Mouse (Mus musculus) small intestine, adult 2 months (tissue): ENCODE results near the gene Rassf4. TPM values are rescaled to one million over a fixed set of nuclear protein-coding genes. Genes with fewer than 3 reads are reported as not detected.

Source experiments
- H3K27ac ChIP-seq: fragments of 200-500 bp; 2 replicates; pipeline ENCODE4 v1.5.1; 2012; ENCODE audit warnings: low read depth, low read length, control low read depth, inconsistent platforms; ENCODE audit not compliant: insufficient read depth
- H3K27me3 ChIP-seq: fragments of 200-500 bp; 2 replicates; pipeline ENCODE4 v1.6.1; 2012; ENCODE audit warnings: mild to moderate bottlenecking, moderate library complexity, low read length, inconsistent platforms; ENCODE audit not compliant: control insufficient read depth, insufficient read depth
- H3K36me3 ChIP-seq: fragments of 200-500 bp; 2 replicates; pipeline ENCODE4 v1.6.1; 2012; ENCODE audit warnings: mild to moderate bottlenecking, low read length, control low read depth, inconsistent platforms; ENCODE audit not compliant: control insufficient read depth, insufficient read depth
- H3K4me1 ChIP-seq: fragments of 200-500 bp; 2 replicates; pipeline ENCODE4 v1.6.1; 2012; ENCODE audit warnings: low read length, inconsistent platforms, mixed read lengths; ENCODE audit not compliant: control insufficient read depth, insufficient read depth, insufficient read length
- H3K4me3 ChIP-seq: fragments of 200-500 bp; 2 replicates; pipeline ENCODE4 v1.5.1; 2012; ENCODE audit warnings: low read depth, mild to moderate bottlenecking, control low read depth, inconsistent platforms, low read length, moderate library complexity
- CTCF ChIP-seq: fragments of 200-500 bp; IDR thresholded peaks from 2 replicates; pipeline ENCODE4 v1.5.1; 2012; ENCODE audit warnings: low read depth, mild to moderate bottlenecking, control low read depth, inconsistent platforms, low read length, moderate library complexity, mixed read lengths; ENCODE audit not compliant: insufficient replicate concordance, insufficient read length; ENCODE audit errors: extremely low read depth
- POLR2A ChIP-seq: fragments of 200-500 bp; IDR thresholded peaks from 2 replicates; pipeline ENCODE4 v1.6.1; 2012; ENCODE audit warnings: low read depth, mild to moderate bottlenecking, control low read depth, inconsistent platforms, low read length, moderate library complexity
- WGBS: fragments of 180-500 bp; shearing (Covaris S2); methylation state at CpG from one replicate; pipeline ENCODE4 v1.1.7; 2018; 5-methylcytosine and 5-hydroxymethylcytosine counted together
- polyA plus RNA-seq: library from polyadenylated mRNA; depleted of rRNA; stranded (reverse); fragments of >200 nt; gene quantifications from 2 replicates; pipeline ENCODE4 v1.2.3, GENCODE M21; 2012

The Rassf4 gene
- polyA plus RNA-seq, 1 experiment = 4.4 TPM

DNA sequence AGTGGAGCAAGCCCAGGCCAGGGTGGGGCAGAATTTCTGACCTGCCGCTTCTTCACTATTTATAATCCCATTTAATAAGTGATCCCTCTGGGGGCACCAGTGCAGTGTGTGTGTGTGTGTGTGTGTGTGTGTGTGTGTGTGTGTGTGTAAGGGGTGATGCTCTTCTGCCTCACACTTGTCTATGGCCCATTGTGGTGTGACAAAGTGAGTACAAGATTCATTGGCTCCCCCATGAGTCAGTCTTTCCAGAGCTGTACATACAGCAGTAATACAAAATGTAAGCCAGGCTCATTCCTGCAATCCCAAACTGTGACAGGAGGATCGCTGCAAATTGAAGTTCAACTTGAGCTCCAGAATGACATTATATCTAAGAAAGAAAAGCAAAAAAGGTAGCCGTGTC is 8.9 kb downstream of the Rassf4 start:
- no peak overlapping the region for H3K4me3 ChIP-seq
- no peak for TF ChIP-seq CTCF
- TF ChIP-seq POLR2A = no peak
- no peaks in the 10 kb centered on the region for H3K27me3 ChIP-seq
- no peaks in the 10 kb centered on the region for H3K36me3 ChIP-seq
- WGBS = 83% methylated on average over 3 of the region's 3 CpGs
- H3K27ac ChIP-seq = no peak overlapping the region
- H3K4me1 ChIP-seq = peaks cover 4% of the 10 kb centered on the region; the same call in 1 of the 2 replicates

DNA sequence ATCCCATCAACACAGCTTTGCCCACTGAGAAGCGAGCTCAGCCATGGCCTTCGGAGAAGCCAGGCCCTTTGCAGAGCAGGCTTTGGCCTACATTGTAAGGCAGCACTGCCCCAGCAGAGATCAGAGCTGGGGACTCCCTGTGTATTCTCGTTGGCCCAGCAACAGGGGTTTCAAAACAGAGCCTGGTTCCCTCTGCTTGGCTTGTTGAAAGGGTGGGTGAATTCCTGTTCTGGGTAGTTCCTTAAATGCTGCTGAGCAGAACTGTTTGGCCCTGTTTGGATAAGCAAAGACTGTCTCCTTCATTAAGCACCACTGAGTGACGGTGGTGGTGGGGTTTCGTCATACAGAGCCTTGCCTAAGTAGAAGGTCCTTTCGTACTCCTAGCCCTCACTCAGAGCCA is 9.7 kb downstream of the Rassf4 start:
- 78% methylated on average over 6 of the region's 6 CpGs for WGBS
- TF ChIP-seq CTCF (no peak), POLR2A (no peak)
- peaks cover 2% of the 10 kb centered on the region; the same call in 1 of the 2 replicates for H3K4me1 ChIP-seq
- no peaks in the 10 kb centered on the region for H3K36me3 ChIP-seq
- no peaks in the 10 kb centered on the region for H3K27me3 ChIP-seq
- no peak overlapping the region for H3K4me3 ChIP-seq
- H3K27ac ChIP-seq = peak overlapping the region; percentile 9; the same call in 1 of the 2 replicates

DNA sequence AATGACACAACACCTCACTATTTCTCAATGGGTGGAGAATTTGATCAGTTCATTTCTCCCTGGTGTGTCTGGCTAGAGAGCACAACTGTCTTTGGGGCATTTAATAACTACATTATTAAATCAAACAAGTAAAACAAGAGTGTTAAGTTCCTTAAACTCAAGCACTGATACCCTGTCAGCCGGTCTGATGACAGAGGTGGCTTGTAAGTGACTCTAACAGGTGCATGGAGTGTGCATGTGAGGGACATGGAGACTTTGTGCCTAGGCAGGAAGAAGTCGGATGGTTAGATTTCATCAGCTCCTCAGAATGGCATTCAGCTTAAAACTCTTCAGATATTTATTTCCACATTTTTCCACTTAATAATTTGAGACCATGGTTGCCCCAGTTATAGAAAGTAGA is 10.4 kb downstream of the Rassf4 start:
- H3K27ac ChIP-seq = no peak overlapping the region
- H3K36me3 ChIP-seq = no peaks in the 10 kb centered on the region
- 80% methylated on average over 2 of the region's 2 CpGs for WGBS
- H3K4me1 ChIP-seq = no peaks in the 10 kb centered on the region
- no peak overlapping the region for H3K4me3 ChIP-seq
- TF ChIP-seq POLR2A (no peak), CTCF (no peak)
- no peaks in the 10 kb centered on the region for H3K27me3 ChIP-seq

DNA sequence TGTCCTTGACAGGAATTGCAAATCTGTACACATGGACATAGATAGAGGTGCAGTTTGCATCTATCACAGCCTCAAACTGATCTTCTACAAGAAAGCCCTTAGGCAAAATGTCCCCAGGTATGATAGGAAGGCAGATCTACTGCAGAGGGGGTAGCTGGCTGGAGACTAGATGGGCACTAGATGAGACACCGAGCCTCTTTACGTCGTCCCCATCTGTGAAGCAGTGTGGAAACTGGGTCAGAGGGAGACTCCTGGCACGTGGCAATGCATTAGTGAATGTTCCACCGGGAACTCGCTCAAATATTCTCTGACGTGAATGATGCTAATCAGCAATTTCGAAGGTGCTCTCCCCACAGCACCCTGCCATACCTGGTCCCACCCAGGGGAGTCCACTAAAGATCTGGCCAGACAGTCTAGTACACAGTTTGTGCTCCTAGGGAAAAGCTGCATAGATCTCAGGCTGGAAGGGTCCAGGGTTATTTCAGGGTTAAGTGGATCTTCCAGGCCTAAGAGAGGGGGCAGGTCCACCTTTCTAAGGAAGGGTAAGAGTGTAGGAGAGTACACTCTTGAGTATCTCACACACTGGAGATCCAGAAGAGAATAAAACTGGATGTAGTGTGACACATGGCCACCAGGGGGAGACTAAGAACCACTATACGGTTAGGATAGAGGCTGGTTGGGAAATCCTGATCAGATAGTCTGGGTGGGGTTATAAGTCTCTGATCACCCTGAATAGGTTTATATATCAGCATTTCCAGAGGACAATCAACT is 19.9 kb downstream of the Rassf4 start:
- peaks cover 2% of the 10 kb centered on the region; the same call in 1 of the 2 replicates for H3K4me1 ChIP-seq
- no peak overlapping the region for H3K4me3 ChIP-seq
- peak; percentile 5; the same call in 1 of the 2 replicates for TF ChIP-seq CTCF
- TF ChIP-seq POLR2A = no peak
- 62% methylated on average over 9 of the region's 9 CpGs for WGBS
- no peak overlapping the region for H3K27ac ChIP-seq
- H3K36me3 ChIP-seq = 0 out of 2 replicates have a peak, but pooled peaks cover 3% of the 10 kb centered on the region
- no peaks in the 10 kb centered on the region for H3K27me3 ChIP-seq

DNA sequence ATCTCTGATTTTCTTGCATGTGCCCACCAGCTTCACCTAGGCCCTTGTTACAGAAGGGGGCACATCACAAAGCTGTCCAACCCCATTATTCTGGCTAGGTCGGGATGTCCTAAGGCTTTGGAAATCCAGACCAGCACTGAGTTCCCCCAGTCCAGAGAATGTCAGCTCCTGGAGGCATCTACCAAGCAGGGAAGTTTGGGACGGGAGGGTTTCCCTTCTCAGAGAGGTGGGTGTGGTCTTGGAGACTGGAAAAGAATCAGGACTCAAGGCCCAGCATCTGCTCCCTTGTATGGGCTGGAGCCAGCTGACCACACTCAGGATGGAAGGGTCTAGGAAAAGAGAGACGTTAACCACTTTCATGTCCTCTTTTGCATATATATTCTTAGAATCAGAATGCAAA is 20.6 kb downstream of the Rassf4 start:
- Histone ChIP-seq H3K27ac (no peak overlapping the region), H3K36me3 (0 out of 2 replicates have a peak, but pooled peaks cover 2% of the 10 kb centered on the region), H3K4me1 (peaks cover 2% of the 10 kb centered on the region; the same call in 1 of the 2 replicates), H3K4me3 (no peak overlapping the region), H3K27me3 (no peaks in the 10 kb centered on the region)
- TF ChIP-seq POLR2A = no peak
- TF ChIP-seq CTCF = no peak
- WGBS = 84% methylated on average over 3 of the region's 3 CpGs

DNA sequence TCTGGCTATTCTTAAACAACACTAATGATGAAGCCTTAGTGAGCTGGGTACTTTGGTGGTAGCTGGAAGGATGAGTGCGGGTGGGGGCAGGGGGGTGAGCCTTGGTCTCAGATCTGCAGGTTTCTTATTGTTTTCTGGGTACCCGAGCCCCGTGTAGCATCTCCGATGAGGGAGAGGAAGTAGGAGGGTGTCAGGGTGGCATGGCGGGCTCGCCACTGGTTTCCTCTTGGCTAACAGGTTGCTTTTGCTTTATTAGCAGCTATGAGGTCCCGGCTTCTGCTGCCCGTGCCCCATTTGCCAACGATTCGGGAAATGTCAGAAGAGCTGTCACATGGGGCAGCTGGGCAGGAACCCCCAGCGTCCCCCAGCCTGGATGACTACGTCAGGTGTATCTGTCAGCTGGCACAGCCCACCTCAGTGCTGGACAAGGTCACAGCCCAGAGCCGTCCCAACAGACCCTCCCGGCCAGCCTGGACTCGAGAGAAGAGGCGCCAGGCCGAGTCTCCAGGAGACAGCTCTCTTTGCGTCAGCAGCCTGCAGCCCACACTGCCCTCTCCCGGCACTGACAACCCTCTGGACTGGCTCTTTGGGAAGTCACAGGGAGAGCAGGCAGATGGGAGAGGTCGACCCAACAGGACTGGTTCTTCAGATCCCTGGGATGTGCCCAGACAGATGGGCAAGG is 22.2 kb downstream of the Rassf4 start:
- no peak overlapping the region for H3K27ac ChIP-seq

DNA sequence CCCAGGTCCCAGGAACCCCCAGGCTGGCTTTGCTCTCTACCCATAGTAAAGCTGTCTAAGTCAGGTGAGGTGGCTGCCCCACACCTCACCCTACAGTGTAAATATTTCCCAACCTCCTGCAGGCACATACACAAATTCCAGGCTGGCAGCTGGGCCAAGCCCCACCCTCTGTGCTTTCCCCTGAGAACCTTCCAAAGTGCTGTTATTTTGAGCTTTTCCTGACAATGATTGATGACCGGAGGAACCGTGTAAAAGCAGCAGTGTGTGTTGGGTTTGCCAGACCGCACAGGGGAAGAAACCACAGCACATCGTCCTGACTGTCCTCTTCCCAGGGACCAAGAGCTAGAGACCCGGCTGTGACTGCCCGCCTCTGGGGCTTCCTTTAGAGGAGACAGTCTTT is 23.3 kb downstream of the Rassf4 start, which contains the start of gene Depp1:
Gene Depp1 (plus strand): TSS at position 204 of the 400 bp plus-strand sequence.
- Histone ChIP-seq H3K4me3 (peak within 1 kb of the TSS; percentile 43), H3K36me3 (peaks cover 5% of the 10 kb centered on the region), H3K27me3 (no peaks in the 10 kb centered on the region), H3K4me1 (peaks cover 2% of the 10 kb centered on the region; the same call in 1 of the 2 replicates), H3K27ac (peak within 1 kb of the TSS; percentile 13; the same call in 1 of the 2 replicates)
- no peak; the same call in 1 of the 2 replicates for TF ChIP-seq POLR2A
- no peak for TF ChIP-seq CTCF
- 7% methylated on average over 6 of the region's 6 CpGs for WGBS

More for the DNA sequence above, 22.2 kb downstream of the Rassf4 start:
- no peaks in the 10 kb centered on the region for H3K27me3 ChIP-seq
- H3K4me3 ChIP-seq = peak overlapping the region; percentile 43
- TF ChIP-seq POLR2A (no peak), CTCF (no peak)
- peaks cover 2% of the 10 kb centered on the region; the same call in 1 of the 2 replicates for H3K4me1 ChIP-seq
- WGBS = 79% methylated on average over 20 of the region's 20 CpGs
- H3K36me3 ChIP-seq = no peaks in the 10 kb centered on the region; the same call in 1 of the 2 replicates
